In the genomic region with DNA sequence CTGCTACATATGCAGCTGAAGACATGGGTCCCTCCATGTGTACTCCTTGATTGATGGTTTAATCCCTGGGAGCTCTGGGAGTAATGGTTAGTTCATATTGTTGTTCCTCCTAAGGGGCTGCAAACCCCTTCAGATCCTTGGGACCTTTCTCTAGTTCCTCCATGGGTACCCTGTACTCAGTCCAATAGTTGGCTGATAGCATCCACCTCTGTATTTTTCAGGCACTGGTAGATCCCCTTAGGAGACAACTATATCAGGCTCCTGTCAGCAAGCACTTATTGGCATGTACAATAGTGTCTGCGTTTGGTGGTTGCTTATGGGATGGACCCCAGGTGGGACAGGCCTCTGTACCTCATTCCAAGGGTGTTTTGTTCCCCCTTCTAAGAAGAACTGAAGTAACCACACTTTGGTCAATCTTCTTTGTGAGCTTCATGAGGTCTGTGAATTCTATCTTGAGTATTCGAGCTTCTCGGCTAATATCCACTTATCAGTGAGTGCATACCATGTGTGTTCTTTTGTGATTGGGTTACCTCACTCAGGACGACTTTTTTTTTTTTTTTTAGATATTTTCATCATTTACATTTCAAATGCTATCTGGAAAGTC, we compare ENCODE assay signal across 40 mouse cellular contexts. TPM values are rescaled to one million over a fixed set of nuclear protein-coding genes. Genes with fewer than 3 reads are reported as not detected.
DNase-seq lines count a peak whose midpoint lies in the region; ATAC-seq and TF ChIP-seq lines count a peak whose summit lies in the region.
"Had no signal": no experiment of that assay in that cellular context is flagged by ENCODE, and none has a peak within 500 bp of the region (broad histone marks: within the 10 kb centered on the region; RNA-seq: fewer than 3 reads in every experiment).

No protein-coding gene starts in this region.

- H3K36me3 ChIP-seq in G1E (replicated peaks): peaks cover 5% of the 10 kb centered on the region
- peaks cover 0 to 25% of the 10 kb centered on the region in 2 experiments; a peak in 3 of 4 replicates for H3K36me3 ChIP-seq in MEL (ENCODE audit: control insufficient read depth in 1 of 2, insufficient read depth in 2 of 2, low read length in 2 of 2)
- peaks cover 56% of the 10 kb centered on the region for H3K36me3 ChIP-seq in liver, embryonic 12.5 days
- peaks cover 7% of the 10 kb centered on the region for H3K36me3 ChIP-seq in liver, postnatal 0 days (replicated peaks; ENCODE audit: insufficient read depth, low read length)
- H3K36me3 ChIP-seq: embryonic facial prominence, embryonic 12.5 days; forebrain, embryonic 12.5 days; heart, embryonic 15.5 days; hindbrain, embryonic 13.5 days; limb, embryonic 13.5 days; neural tube, embryonic 12.5 days had no signal

- peak; percentile 52 for ATAC-seq in G1E (ENCODE audit: extremely low read depth, insufficient number of reproducible peaks, low FRiP score, poor library complexity, severe bottlenecking)
- ATAC-seq in liver, embryonic 12.5 days: peak; percentile 87
- peak; percentile 60 for ATAC-seq in liver, postnatal 0 days
- ATAC-seq: intestine, embryonic 16.5 days; Patski had no signal

- TF ChIP-seq POLR2A in MEL (IDR thresholded peaks at IDR 0.05; ENCODE audit: control insufficient read depth in 1 of 2, insufficient read depth in 1 of 2, low read depth in 1 of 2, low read length in 2 of 2, poor library complexity in 1 of 2): no peak

- peak; percentile 77 to 79 for TF ChIP-seq EP300 in MEL (IDR thresholded peaks at IDR 0.05; ENCODE audit: low read depth in 1 of 2, low read length in 2 of 2)
- TF ChIP-seq EP300 in liver, postnatal 0 days (IDR thresholded peaks at IDR 0.05; ENCODE audit: low read depth): peak; percentile 74; the same call in 1 of the 2 replicates

- DNase-seq in G1E (ENCODE audit: low spot score) (no peak), MEL (ENCODE audit: low read depth, low spot score) (peak; percentile 68)
- DNase-seq in liver, postnatal 0 days: no peak
- no peak for DNase-seq in urinary bladder, postnatal 4 days (ENCODE audit: low spot score in 2 of 2)
- DNase-seq in frontal cortex, adult 2 months (ENCODE audit: extremely low spot score in 1 of 2, low spot score in 1 of 2): no peak
- no peak for DNase-seq in spleen, postnatal 36 days (ENCODE audit: low spot score in 2 of 2)
- DNase-seq: adrenal gland, postnatal 10 days; cerebellum, adult 11-12 months; cerebellum, adult 9-11 months; embryo, embryonic 11 days; gastrocnemius, postnatal 14 days; heart, adult 11 months; kidney, adult 8-10 months; kidney, postnatal 4 days; lung, adult 2 months; lung, postnatal 14 days; thymus, postnatal 14 days had no signal

- H3K27me3 ChIP-seq in G1E (ENCODE audit: insufficient read depth, low read length) (no peaks in the 10 kb centered on the region), MEL (ENCODE audit: control insufficient read depth in 1 of 2, insufficient read depth in 2 of 2, low read length in 2 of 2) (no peaks in the 10 kb centered on the region)
- H3K27me3 ChIP-seq in liver, embryonic 12.5 days (replicated peaks): no peaks in the 10 kb centered on the region
- H3K27me3 ChIP-seq in liver, postnatal 0 days (ENCODE audit: insufficient read depth, low read length): no peaks in the 10 kb centered on the region
- H3K27me3 ChIP-seq: CH12.LX; embryonic facial prominence, embryonic 12.5 days; forebrain, embryonic 12.5 days; heart, embryonic 15.5 days; hindbrain, embryonic 13.5 days; limb, embryonic 13.5 days; neural tube, embryonic 12.5 days; Patski had no signal

- no peak for TF ChIP-seq RAD21 in MEL (IDR thresholded peaks at IDR 0.05; ENCODE audit: low read depth, low read length)

- peaks cover 55% of the 10 kb centered on the region for H3K4me1 ChIP-seq in G1E (ENCODE audit: insufficient read depth, low read depth, low read length)
- H3K4me1 ChIP-seq in MEL (ENCODE audit: control insufficient read depth in 1 of 2, insufficient read depth in 2 of 2, low read length in 2 of 2): peaks cover 15 to 20% of the 10 kb centered on the region in 2 experiments
- peaks cover 57% of the 10 kb centered on the region for H3K4me1 ChIP-seq in liver, embryonic 12.5 days
- peaks cover 7% of the 10 kb centered on the region; the same call in 1 of the 2 replicates for H3K4me1 ChIP-seq in liver, postnatal 0 days (ENCODE audit: insufficient read depth)
- H3K4me1 ChIP-seq: embryonic facial prominence, embryonic 12.5 days; forebrain, embryonic 12.5 days; heart, embryonic 15.5 days; hindbrain, embryonic 13.5 days; limb, embryonic 13.5 days; neural tube, embryonic 12.5 days had no signal

- no peak for TF ChIP-seq CTCF in G1E (IDR thresholded peaks at IDR 0.05; ENCODE audit: low read depth, low read length)
- no peak for TF ChIP-seq CTCF in MEL (IDR thresholded peaks at IDR 0.05 in 2 of 3, conservative IDR thresholded peaks at IDR 0.05 in 1 of 3; ENCODE audit: control insufficient read depth in 1 of 3, insufficient read depth in 1 of 3, low read depth in 2 of 3, low read length in 3 of 3, poor library complexity in 1 of 3, severe bottlenecking in 1 of 3)
- no peak for TF ChIP-seq CTCF in liver, postnatal 0 days (IDR thresholded peaks at IDR 0.05; ENCODE audit: low read depth)

- H3K9me3 ChIP-seq in G1E (replicated peaks) (no peaks in the 10 kb centered on the region), MEL (replicated peaks; ENCODE audit: insufficient read depth, low read length) (no peaks in the 10 kb centered on the region)
- H3K9me3 ChIP-seq in liver, embryonic 12.5 days (replicated peaks): no peaks in the 10 kb centered on the region
- no peaks in the 10 kb centered on the region for H3K9me3 ChIP-seq in liver, postnatal 0 days (ENCODE audit: low read length)
- H3K9me3 ChIP-seq: embryonic facial prominence, embryonic 12.5 days; forebrain, embryonic 12.5 days; heart, embryonic 15.5 days; hindbrain, embryonic 13.5 days; limb, embryonic 13.5 days; neural tube, embryonic 12.5 days had no signal

- peak overlapping the region; percentile 50; the same call in 1 of the 2 replicates for H3K9ac ChIP-seq in MEL (ENCODE audit: control insufficient read depth, low read depth, low read length, poor library complexity, severe bottlenecking)
- H3K9ac ChIP-seq in liver, embryonic 12.5 days: peak overlapping the region; percentile 60
- H3K9ac ChIP-seq in liver, postnatal 0 days (replicated peaks): peak overlapping the region; percentile 34
- H3K9ac ChIP-seq: embryonic facial prominence, embryonic 12.5 days; forebrain, embryonic 12.5 days; heart, embryonic 15.5 days; hindbrain, embryonic 13.5 days; limb, embryonic 13.5 days; neural tube, embryonic 12.5 days had no signal

- H3K4me3 ChIP-seq in G1E (ENCODE audit: low read depth, low read length): peak overlapping the region; percentile 45; the same call in 1 of the 2 replicates
- H3K4me3 ChIP-seq in MEL (ENCODE audit: control insufficient read depth in 1 of 2, insufficient read depth in 1 of 2, low read depth in 2 of 2, low read length in 2 of 2): peak overlapping the region in 1 of 2 experiments; percentile 8; a peak in 2 of 4 replicates
- peak overlapping the region; percentile 45 for H3K4me3 ChIP-seq in liver, embryonic 12.5 days
- H3K4me3 ChIP-seq in liver, postnatal 0 days (ENCODE audit: low read depth, low read length): peak overlapping the region; percentile 31
- H3K4me3 ChIP-seq: embryonic facial prominence, embryonic 12.5 days; forebrain, embryonic 12.5 days; heart, embryonic 15.5 days; hindbrain, embryonic 13.5 days; limb, embryonic 13.5 days; myocyte; neural tube, embryonic 12.5 days had no signal

- peak overlapping the region; percentile 78 for H3K4me2 ChIP-seq in liver, embryonic 12.5 days
- H3K4me2 ChIP-seq in liver, postnatal 0 days (ENCODE audit: low read depth, low read length): peak overlapping the region; percentile 68
- H3K4me2 ChIP-seq: embryonic facial prominence, embryonic 12.5 days; forebrain, embryonic 12.5 days; heart, embryonic 15.5 days; hindbrain, embryonic 13.5 days; limb, embryonic 13.5 days; midbrain, embryonic 11.5 days; neural tube, embryonic 12.5 days had no signal

- H3K27ac ChIP-seq in MEL (ENCODE audit: control insufficient read depth, low read depth, low read length): peak overlapping the region; percentile 92
- H3K27ac ChIP-seq in liver, embryonic 12.5 days: peak overlapping the region; percentile 83
- peak overlapping the region; percentile 41; the same call in 1 of the 2 replicates for H3K27ac ChIP-seq in liver, postnatal 0 days (ENCODE audit: low read depth)
- H3K27ac ChIP-seq: embryonic facial prominence, embryonic 12.5 days; forebrain, embryonic 12.5 days; heart, embryonic 15.5 days; hindbrain, embryonic 13.5 days; kidney, postnatal 0 days; limb, embryonic 13.5 days; neural tube, embryonic 12.5 days had no signal

- peaks cover 28% of the 10 kb centered on the region for H3K79me2 ChIP-seq in MEL (ENCODE audit: control insufficient read depth, insufficient read depth, low read length, poor library complexity)

- WGBS in liver, embryonic 12.5 days (ENCODE audit: insufficient replicate concordance): 22% methylated on average over 4 of the region's 4 CpGs
- 48% methylated on average over 4 of the region's 4 CpGs for WGBS in liver, postnatal 0 days (ENCODE audit: insufficient replicate concordance)

TF ChIP-seq in MEL, 35 proteins besides CTCF, POLR2A, EP300 and RAD21 (continues in another document):
- TF ChIP-seq USF1 (IDR thresholded peaks at IDR 0.05; ENCODE audit: low read depth, low read length) (no peak), MYC (IDR thresholded peaks at IDR 0.05; ENCODE audit: low read depth, low read length) (peak; percentile 44; the same call in 1 of the 2 replicates), ZNF384 (IDR thresholded peaks at IDR 0.05; ENCODE audit: low read depth, low read length) (peak; percentile 93)

RNA-seq across cellular contexts. Expression of a gene that starts 6.5 kb away (rescaled TPM):
- total RNA-seq in G1E (2014; fragmentation: Nextera tagmentation) (630 and 645 TPM in 2 replicates), G1E (2017) (110 and 118 TPM in 2 replicates), MEL (2012; rRNA removed) (17.8 and 24.4 TPM in 2 replicates)
- polyA plus RNA-seq in G1E (2012) (9.5 and 12.7 TPM in 2 replicates), MEL (2012; ENCODE audit: insufficient read depth in 1 of 2, insufficient read length in 2 of 2, low read depth in 1 of 2, low replicate concordance in 2 of 2, missing spikeins in 1 of 2) (10 to 100 TPM in 1 of 2 experiments, not detected in 1; 91.3 TPM)
- polyA plus RNA-seq in liver, embryonic 12.5 days (2016; fragmentation: Nextera tagmentation; extraction: Ambion mirVana): 216 and 219 TPM in 2 replicates
- 61.6 and 71.2 TPM in 2 replicates for polyA plus RNA-seq in liver, postnatal 0 days (2015; fragmentation: Nextera tagmentation; extraction: Ambion mirVana)
- not detected in 2 replicates for polyA plus RNA-seq in frontal cortex, adult 2 months (2012; rRNA removed)
- total RNA-seq: CH12.LX; ES-E14; gastrocnemius, postnatal 14 days; layer of hippocampus, adult 8-10 months; layer of hippocampus, postnatal 25 days; left cerebral cortex, adult 8-10 months; left cerebral cortex, postnatal 36 days; midbrain, postnatal 0 days had no signal
- polyA plus RNA-seq: C2C12; lung, adult 2 months; midbrain, postnatal 0 days; myocyte; Patski; urinary bladder, adult 2 months had no signal

RNA-seq across cellular contexts. Expression of a gene that starts 10.6 kb away (rescaled TPM):
- 12.6 and 17.6 TPM in 2 replicates for total RNA-seq in G1E (2014; fragmentation: Nextera tagmentation)
- 6.9 and 7.1 TPM in 2 replicates for total RNA-seq in G1E (2017)
- polyA plus RNA-seq in G1E (2012): 0.08 TPM in 1 of 2 replicates, not detected in the other
- 1.4 and 2.3 TPM in 2 replicates for total RNA-seq in MEL (2012; rRNA removed)
- polyA plus RNA-seq in MEL (2012; ENCODE audit: insufficient read depth in 1 of 2, insufficient read length in 2 of 2, low read depth in 1 of 2, low replicate concordance in 2 of 2, missing spikeins in 1 of 2): 1 to 10 TPM in 1 of 2 experiments, not detected in 1; 1.2 TPM
- 0.08 and 0.17 TPM in 2 replicates for polyA plus RNA-seq in liver, embryonic 12.5 days (2016; fragmentation: Nextera tagmentation; extraction: Ambion mirVana)
- 0.13 and 0.15 TPM in 2 replicates for polyA plus RNA-seq in liver, postnatal 0 days (2015; fragmentation: Nextera tagmentation; extraction: Ambion mirVana)
- 0.08 TPM in 1 of 2 replicates, not detected in the other for polyA plus RNA-seq in frontal cortex, adult 2 months (2012; rRNA removed)
- total RNA-seq: adrenal gland, postnatal 10 days; CH12.LX; ES-E14; gastrocnemius, postnatal 14 days; heart, postnatal 25 days; layer of hippocampus, adult 8-10 months; layer of hippocampus, postnatal 25 days; left cerebral cortex, adult 8-10 months; left cerebral cortex, postnatal 36 days; midbrain, postnatal 0 days had no signal
- polyA plus RNA-seq: C2C12; forebrain, embryonic 12.5 days; heart, embryonic 15.5 days; hindbrain, embryonic 13.5 days; kidney, postnatal 0 days; limb, embryonic 13.5 days; lung, adult 2 months; midbrain, embryonic 11.5 days; midbrain, postnatal 0 days; myocyte; neural tube, embryonic 12.5 days; stomach, embryonic 16.5 days had no signal

Comparison
In these comparisons a context has a peak if more than half of its experiments do, and no peak if none do; other contexts are left out.
1. H3K27ac ChIP-seq: peak in every context shown above with its lines; median percentile 92 in MEL; 83 in liver, embryonic 12.5 days; 41 in liver, postnatal 0 days.
2. RNA of a gene that starts 6.5 kb away (polyA plus RNA-seq): 216 to 219 TPM in liver, embryonic 12.5 days, 91.3 TPM in MEL, 61.6 to 71.2 TPM in liver, postnatal 0 days and 9.5 to 12.7 TPM in G1E; not detected in frontal cortex, adult 2 months; every median in the first group is over 10 times any median in the second.
3. Peak in every context shown above with its lines, with median percentiles within 50 percentile points of each other: ATAC-seq and H3K9ac ChIP-seq.